Mouse (Mus musculus) hindbrain, embryonic 13.5 days (tissue): ENCODE measurements around the gene Ltf. TPM values are rescaled to one million over a fixed set of nuclear protein-coding genes. Genes with fewer than 3 reads are reported as not detected.

ENCODE experiments used
- ATAC-seq: fragments of 200-750 bp; cut with Nextera tagmentation; 2 replicates; pipeline ENCODE4 v1.8.0; 2017; ENCODE audit warnings: moderate TSS enrichment; ENCODE audit not compliant: low FRiP score
- H3K27ac ChIP-seq: fragments of 300-500 bp; sonication (generic); 2 replicates; pipeline ENCODE4 v1.5.1; 2015; ENCODE audit warnings: inconsistent platforms, mild to moderate bottlenecking, moderate library complexity
- H3K27me3 ChIP-seq: fragments of 300-500 bp; sonication (generic); 2 replicates; pipeline ENCODE4 v1.6.1; 2015; ENCODE audit warnings: mild to moderate bottlenecking, inconsistent platforms
- H3K36me3 ChIP-seq: fragments of 300-500 bp; sonication (generic); 2 replicates; pipeline ENCODE4 v1.6.1; 2015; ENCODE audit warnings: mild to moderate bottlenecking, inconsistent platforms
- H3K4me1 ChIP-seq: fragments of 300-500 bp; sonication (generic); replicated peaks from 2 replicates; pipeline ENCODE4 v1.6.1; 2015; ENCODE audit warnings: inconsistent platforms
- H3K4me2 ChIP-seq: fragments of 300-500 bp; sonication (generic); 2 replicates; pipeline ENCODE4 v1.6.1; 2015; ENCODE audit warnings: inconsistent platforms, mild to moderate bottlenecking, moderate library complexity
- H3K4me3 ChIP-seq: fragments of 300-500 bp; sonication (generic); 2 replicates; pipeline ENCODE4 v1.5.1; 2015; ENCODE audit warnings: mild to moderate bottlenecking, inconsistent platforms
- H3K9ac ChIP-seq: fragments of 300-500 bp; sonication (generic); 2 replicates; pipeline ENCODE4 v1.6.1; 2015; ENCODE audit warnings: mild to moderate bottlenecking, inconsistent platforms
- H3K9me3 ChIP-seq: fragments of 300-500 bp; sonication (generic); 2 replicates; pipeline ENCODE4 v1.6.1; 2016; ENCODE audit warnings: inconsistent platforms
- WGBS: fragments of 180-500 bp; shearing (Covaris S2); methylation state at CpG from one replicate; pipeline ENCODE4 v1.1.7; 2015; 5-methylcytosine and 5-hydroxymethylcytosine counted together
- polyA plus RNA-seq: library from polyadenylated mRNA; unstranded; fragments of >200 nt; fragmentation: Nextera tagmentation; extraction: Ambion mirVana; gene quantifications from 2 replicates; pipeline ENCODE4 v1.2.1, GENCODE M21; 2015

The Ltf gene
- polyA plus RNA-seq, 1 experiment from 2014 or later, result 1.4 TPM

GRCm38 (mm10) chr9:111072175-111072574 is 53.1 kb downstream of the Ltf start:
- H3K27ac ChIP-seq, result no peak overlapping the region
- no peaks in the 10 kb centered on the region for H3K36me3 ChIP-seq
- 61% methylated on average over 7 of the region's 7 CpGs for WGBS
- H3K4me1 ChIP-seq, result no peaks in the 10 kb centered on the region
- H3K4me3 ChIP-seq, result no peak overlapping the region
- no peaks in the 10 kb centered on the region for H3K27me3 ChIP-seq
- no peak overlapping the region for H3K4me2 ChIP-seq
- ATAC-seq, result no peak
- peaks cover 10% of the 10 kb centered on the region for H3K9me3 ChIP-seq
- H3K9ac ChIP-seq, result no peak overlapping the region

GRCm38 (mm10) chr9:111072971-111073370 is 53.9 kb downstream of the Ltf start:
- no peak overlapping the region for H3K27ac ChIP-seq
- no peak overlapping the region for H3K4me3 ChIP-seq
- H3K9ac ChIP-seq, result no peak overlapping the region
- no peaks in the 10 kb centered on the region for H3K4me1 ChIP-seq
- H3K9me3 ChIP-seq, result peaks cover 10% of the 10 kb centered on the region
- 78% methylated on average over 4 of the region's 4 CpGs for WGBS
- H3K36me3 ChIP-seq, result no peaks in the 10 kb centered on the region
- no peaks in the 10 kb centered on the region for H3K27me3 ChIP-seq
- no peak overlapping the region for H3K4me2 ChIP-seq
- ATAC-seq, result no peak

GRCm38 (mm10) chr9:111077745-111078144 is 58.7 kb downstream of the Ltf start:
- WGBS, result 59% methylated on average over 5 of the region's 5 CpGs
- no peaks in the 10 kb centered on the region for H3K27me3 ChIP-seq

GRCm38 (mm10) chr9:111080801-111081200 is 61.7 kb downstream of the Ltf start:
- no peaks in the 10 kb centered on the region for H3K9me3 ChIP-seq
- no peak overlapping the region for H3K4me3 ChIP-seq
- no peaks in the 10 kb centered on the region for H3K36me3 ChIP-seq
- H3K4me1 ChIP-seq, result no peaks in the 10 kb centered on the region
- no peak overlapping the region for H3K4me2 ChIP-seq
- 96% methylated on average over 8 of the region's 8 CpGs for WGBS
- ATAC-seq, result no peak
- no peak overlapping the region for H3K9ac ChIP-seq
- H3K27me3 ChIP-seq, result no peaks in the 10 kb centered on the region
- no peak overlapping the region for H3K27ac ChIP-seq

More at GRCm38 (mm10) chr9:111077745-111078144, 58.7 kb downstream of the Ltf start:
- Histone ChIP-seq H3K4me2 (no peak overlapping the region), H3K4me1 (no peaks in the 10 kb centered on the region), H3K9ac (no peak overlapping the region), H3K36me3 (no peaks in the 10 kb centered on the region), H3K27ac (no peak overlapping the region), H3K4me3 (no peak overlapping the region), H3K9me3 (peaks cover 10% of the 10 kb centered on the region)
- no peak for ATAC-seq

GRCm38 (mm10) chr9:111081765-111082164 is 62.7 kb downstream of the Ltf start:
- no peak for ATAC-seq
- Histone ChIP-seq H3K4me2 (no peak overlapping the region), H3K27ac (no peak overlapping the region), H3K4me1 (no peaks in the 10 kb centered on the region), H3K36me3 (no peaks in the 10 kb centered on the region), H3K4me3 (no peak overlapping the region), H3K9me3 (no peaks in the 10 kb centered on the region), H3K27me3 (no peaks in the 10 kb centered on the region), H3K9ac (no peak overlapping the region)
- WGBS, result 88% methylated on average over 5 of the region's 5 CpGs

- no peak for ATAC-seq
- Histone ChIP-seq H3K27ac (no peak overlapping the region), H3K4me1 (peaks cover 10% of the 10 kb centered on the region; the same call in 1 of the 2 replicates), H3K4me2 (no peak overlapping the region), H3K27me3 (no peaks in the 10 kb centered on the region), H3K9ac (no peak overlapping the region), H3K36me3 (no peaks in the 10 kb centered on the region), H3K4me3 (no peak overlapping the region), H3K9me3 (no peaks in the 10 kb centered on the region)
- WGBS, result 61% methylated on average over 4 of the region's 4 CpGs
Measured at GRCm38 (mm10) chr9:111085329-111085728, 66.3 kb downstream of the Ltf start.

- no peak overlapping the region for H3K9ac ChIP-seq
- H3K36me3 ChIP-seq, result no peaks in the 10 kb centered on the region
- H3K27ac ChIP-seq, result no peak overlapping the region
- H3K27me3 ChIP-seq, result no peaks in the 10 kb centered on the region
- H3K4me2 ChIP-seq, result no peak overlapping the region
- whole genome bisulfite sequencing, result 68% methylated on average over 6 of the region's 6 CpGs
- H3K4me1 ChIP-seq, result peaks cover 10% of the 10 kb centered on the region; the same call in 1 of the 2 replicates
- H3K9me3 ChIP-seq, result no peaks in the 10 kb centered on the region
- no peak overlapping the region for H3K4me3 ChIP-seq
- ATAC-seq, result no peak
Measured at GRCm38 (mm10) chr9:111086137-111086536, 67.1 kb downstream of the Ltf start.

GRCm38 (mm10) chr9:111086995-111087606 is 68.0 kb downstream of the Ltf start:
- H3K9me3 ChIP-seq, result no peaks in the 10 kb centered on the region
- no peaks in the 10 kb centered on the region for H3K27me3 ChIP-seq
- H3K4me2 ChIP-seq, result no peak overlapping the region
- H3K4me3 ChIP-seq, result no peak overlapping the region
- 23% methylated on average over 3 of the region's 3 CpGs for WGBS
- H3K27ac ChIP-seq, result no peak overlapping the region
- H3K9ac ChIP-seq, result no peak overlapping the region
- H3K36me3 ChIP-seq, result no peaks in the 10 kb centered on the region
- peaks cover 10% of the 10 kb centered on the region; the same call in 1 of the 2 replicates for H3K4me1 ChIP-seq
- no peak for ATAC-seq

GRCm38 (mm10) chr9:111087960-111088359 is 68.9 kb downstream of the Ltf start:
- peaks cover 12% of the 10 kb centered on the region for H3K4me1 ChIP-seq
- ATAC-seq, result no peak
- H3K27ac ChIP-seq, result no peak overlapping the region
- H3K27me3 ChIP-seq, result no peaks in the 10 kb centered on the region
- H3K9me3 ChIP-seq, result no peaks in the 10 kb centered on the region
- H3K36me3 ChIP-seq, result no peaks in the 10 kb centered on the region
- 12% methylated on average over 5 of the region's 5 CpGs for WGBS
- H3K4me3 ChIP-seq, result no peak overlapping the region
- H3K9ac ChIP-seq, result no peak overlapping the region
- H3K4me2 ChIP-seq, result no peak overlapping the region

GRCm38 (mm10) chr9:111088886-111089285 is 69.8 kb downstream of the Ltf start:
- peaks cover 12% of the 10 kb centered on the region for H3K4me1 ChIP-seq
- H3K4me3 ChIP-seq, result no peak overlapping the region
- no peaks in the 10 kb centered on the region for H3K9me3 ChIP-seq
- no peak for ATAC-seq
- no peaks in the 10 kb centered on the region for H3K27me3 ChIP-seq
- no peak overlapping the region for H3K9ac ChIP-seq
- no peaks in the 10 kb centered on the region for H3K36me3 ChIP-seq
- 28% methylated on average over 7 of the region's 7 CpGs for WGBS
- H3K27ac ChIP-seq, result no peak overlapping the region
- no peak overlapping the region for H3K4me2 ChIP-seq

Other genes starting within 250 kb of the Ltf start
- gene Prss42, start 221.1 kb upstream of the Ltf start, polyA plus RNA-seq, result not detected in 2 replicates
- not detected in 2 replicates for gene Prss44, start 205.3 kb upstream of the Ltf start, polyA plus RNA-seq
- gene Prss43, start 192.6 kb upstream of the Ltf start, polyA plus RNA-seq, result not detected in 2 replicates
- not detected in 2 replicates for gene Prss45, start 184.7 kb upstream of the Ltf start, polyA plus RNA-seq
- gene Prss46, start 174.8 kb upstream of the Ltf start, polyA plus RNA-seq, result not detected in 2 replicates
- gene Prss50, start 161.3 kb upstream of the Ltf start, polyA plus RNA-seq, result 0.18 and 0.19 TPM in 2 replicates
- 0.90 and 1.5 TPM in 2 replicates for gene Als2cl, start 139.4 kb upstream of the Ltf start, polyA plus RNA-seq
- gene Tmie, start 139.2 kb upstream of the Ltf start, polyA plus RNA-seq, result 1.2 and 1.4 TPM in 2 replicates
- gene Fam240a, start 102.4 kb upstream of the Ltf start, polyA plus RNA-seq, result not detected in 2 replicates
- gene Tdgf1, start 73.1 kb upstream of the Ltf start, polyA plus RNA-seq, result 0.18 and 0.19 TPM in 2 replicates
- 0.56 and 0.96 TPM in 2 replicates for gene Lrrc2, start 67.7 kb upstream of the Ltf start, polyA plus RNA-seq
- gene Rtp3, start 28.7 kb upstream of the Ltf start, polyA plus RNA-seq, result not detected in 2 replicates
- 0.91 and 1.3 TPM in 2 replicates for gene Ccrl2, start 38.2 kb downstream of the Ltf start, polyA plus RNA-seq
- gene Lrrfip2, start 98.3 kb downstream of the Ltf start, polyA plus RNA-seq, result 42.3 and 45.9 TPM in 2 replicates